Mouse (Mus musculus): ENCODE measurements around the gene Gemin7. TPM values are rescaled to one million over a fixed set of nuclear protein-coding genes. Genes with fewer than 3 reads are reported as not detected.
A peak's percentile ranks its signal among the peaks of the same experiment; 100 is the strongest.

Gemin7 gene
- total RNA-seq (2012; rRNA removed) = 52.5 and 63.2 TPM in 2 replicates
- 89.6 and 101 TPM in 2 replicates for total RNA-seq (2014; rRNA removed)
- 59.3 and 64.4 TPM in 2 replicates for polyA plus RNA-seq (2012; ENCODE audit: insufficient read length, low read depth)

GRCm38 (mm10) chr7:19577141-19577852 is at the start of gene Gemin7, which contains the start of gene Zfp296:
TSS of gene Gemin7 (minus strand) at chr7:19577595.
TSS of gene Zfp296 (plus strand) at chr7:19577287.
- peaks cover 25 to 32% of the 10 kb centered on the region in 2 experiments for H3K36me3 ChIP-seq (replicated peaks in 1 of 2; ENCODE audit: control insufficient read depth in 1 of 2, insufficient read depth in 1 of 2, low read length in 1 of 2)
- in situ Hi-C loops (cut with MboI; ENCODE audit: low pct_ligation_motif_present, low pct_unique_long_range_greater_than_20kb, low sequenced_read_pairs) = loop anchor here (10.0 kb wide), 1 partner anchor 72 kb away; the partner anchor contains the start of genes Bloc1s3 and Trappc6a
- peak within 1 kb of the TSS; percentile 70 for H3K4me2 ChIP-seq (ENCODE audit: insufficient read depth, low read depth, poor library complexity, severe bottlenecking)
- H3K4me3 ChIP-seq (replicated peaks in 1 of 3; ENCODE audit: low read depth in 2 of 3, low read length in 2 of 3, poor library complexity in 1 of 3) = peak within 1 kb of the TSS; percentile 61 to 82 (median 76)
- H3K4me1 ChIP-seq (ENCODE audit: control insufficient read depth in 1 of 2, insufficient read depth in 2 of 2) = peaks cover 17 to 60% of the 10 kb centered on the region in 2 experiments
- dilution Hi-C loops (cut with MboI; ENCODE audit: extremely low pct_ligation_motif_present, extremely low pct_unique_long_range_greater_than_20kb, low sequenced_read_pairs) = no loop called here
- H3K9me3 ChIP-seq (replicated peaks; ENCODE audit: low read length) = no peaks in the 10 kb centered on the region
- peaks cover 36% of the 10 kb centered on the region for H3K79me2 ChIP-seq (replicated peaks; ENCODE audit: control insufficient read depth, extremely low read depth, insufficient read depth, poor library complexity, severe bottlenecking)
- no peaks in the 10 kb centered on the region for H3K27me3 ChIP-seq (replicated peaks)
- H3K9ac ChIP-seq (ENCODE audit: insufficient read depth, low read depth) = peak within 1 kb of the TSS; percentile 88
- peak within 1 kb of the TSS; percentile 95 for H3K27ac ChIP-seq (ENCODE audit: insufficient read depth, low read depth)
- TF ChIP-seq PAX5 (IDR thresholded peaks at IDR 0.05; ENCODE audit: low read length) (no peak), E2F4 (IDR thresholded peaks at IDR 0.05; ENCODE audit: insufficient replicate concordance, low read depth, low read length) (no peak), SIN3A (IDR thresholded peaks at IDR 0.05; ENCODE audit: low read length) (peak; percentile 35; the same call in 1 of the 2 replicates), USF2 (conservative IDR thresholded peaks at IDR 0.05; ENCODE audit: low read depth, low read length) (no peak), CHD1 (IDR thresholded peaks at IDR 0.05; ENCODE audit: low read depth, low read length) (0 out of 2 replicates have a peak, but pooled peaks have one; percentile 1), EP300 (IDR thresholded peaks at IDR 0.05; ENCODE audit: low read length) (no peak; the same call in 1 of the 2 replicates), MAFK (IDR thresholded peaks at IDR 0.05; ENCODE audit: insufficient replicate concordance, low read length) (no peak), GABPA (IDR thresholded peaks at IDR 0.05; ENCODE audit: insufficient replicate concordance, low read depth, low read length) (no peak), ZMIZ1 (IDR thresholded peaks at IDR 0.05; ENCODE audit: low read depth, low read length) (peak; percentile 91; the same call in 1 of the 2 replicates), NRF1 (IDR thresholded peaks at IDR 0.05; ENCODE audit: low read depth, low read length) (peak; percentile 23; the same call in 1 of the 2 replicates), UBTF (IDR thresholded peaks at IDR 0.05; ENCODE audit: low read depth, low read length) (no peak), RCOR1 (conservative IDR thresholded peaks at IDR 0.05; ENCODE audit: low read depth, low read length) (0 out of 2 replicates have a peak, but pooled peaks have one; percentile 7), MAX (IDR thresholded peaks at IDR 0.05; ENCODE audit: low read length) (peak; percentile 92), POLR2AphosphoS2 (IDR thresholded peaks at IDR 0.05; ENCODE audit: low read depth, low read length) (0 out of 2 replicates have a peak, but pooled peaks have one; percentile 24), ZKSCAN1 (IDR thresholded peaks at IDR 0.05; ENCODE audit: borderline replicate concordance, low read depth, low read length) (no peak), TBP (conservative IDR thresholded peaks at IDR 0.05; ENCODE audit: low read depth, low read length) (peak; percentile 87), TCF12 (IDR thresholded peaks at IDR 0.05; ENCODE audit: low read depth, low read length) (peak; percentile 31; the same call in 1 of the 2 replicates), MEF2A (IDR thresholded peaks at IDR 0.05; ENCODE audit: borderline replicate concordance, low read depth, low read length) (peak; percentile 80; the same call in 1 of the 2 replicates), USF1 (IDR thresholded peaks at IDR 0.05; ENCODE audit: low read depth, low read length) (no peak; the same call in 1 of the 2 replicates), ETS1 (conservative IDR thresholded peaks at IDR 0.05; ENCODE audit: low read depth, low read length) (peak; percentile 85), HCFC1 (IDR thresholded peaks at IDR 0.05; ENCODE audit: low read depth, low read length) (no peak), SMC3 (IDR thresholded peaks at IDR 0.05; ENCODE audit: low read depth, low read length) (no peak), RAD21 (IDR thresholded peaks at IDR 0.05; ENCODE audit: low read depth, low read length) (no peak), ZNF384 (IDR thresholded peaks at IDR 0.05; ENCODE audit: low read depth, low read length) (no peak), ELF1 (IDR thresholded peaks at IDR 0.05; ENCODE audit: low read depth, low read length) (no peak), KAT2A (IDR thresholded peaks at IDR 0.05; ENCODE audit: insufficient replicate concordance, low read length) (0 out of 2 replicates have a peak, but pooled peaks have one; percentile 62), BHLHE40 (IDR thresholded peaks at IDR 0.05; ENCODE audit: low read depth, low read length) (peak; percentile 92), CTCF (conservative IDR thresholded peaks at IDR 0.05 in 1 of 2, IDR thresholded peaks at IDR 0.05 in 1 of 2; ENCODE audit: low read depth in 2 of 2, low read length in 2 of 2) (no peak), ZC3H11A (IDR thresholded peaks at IDR 0.05; ENCODE audit: low read depth, low read length) (no peak), MXI1 (IDR thresholded peaks at IDR 0.05; ENCODE audit: low read depth, low read length) (peak; percentile 94), POLR2A (IDR thresholded peaks at IDR 0.05; ENCODE audit: low read depth, low read length) (peak; percentile 95), MAZ (IDR thresholded peaks at IDR 0.05; ENCODE audit: low read depth, low read length) (no peak; the same call in 1 of the 2 replicates), NELFE (IDR thresholded peaks at IDR 0.05; ENCODE audit: low read depth, low read length) (peak; percentile 85), JUND (conservative IDR thresholded peaks at IDR 0.05; ENCODE audit: low read depth, low read length) (no peak), JUN (IDR thresholded peaks at IDR 0.05; ENCODE audit: insufficient read depth, low read depth, low read length) (no peak), IRF4 (IDR thresholded peaks at IDR 0.05; ENCODE audit: low read depth, low read length) (peak; percentile 73; the same call in 1 of the 2 replicates), CHD2 (IDR thresholded peaks at IDR 0.05; ENCODE audit: low read length) (no peak), MYC (IDR thresholded peaks at IDR 0.05; ENCODE audit: low read depth, low read length) (peak; percentile 88; the same call in 1 of the 2 replicates)
- DNase-seq (ENCODE audit: extremely low read depth) = peak; percentile 76

All from CH12.LX (cell line).